Mouse (Mus musculus) erythroid progenitor cell, adult 5-6 weeks (primary cell): ENCODE measurements around the gene Tet3. TPM values are rescaled to one million over a fixed set of nuclear protein-coding genes. Genes with fewer than 3 reads are reported as not detected.
A peak's percentile ranks its signal among the peaks of the same experiment; 100 is the strongest.

Source experiments
- ATAC-seq: replicated peaks from 2 replicates; pipeline ENCODE4 v1.8.0; 2016; ENCODE audit warnings: moderate number of reproducible peaks, mild to moderate bottlenecking, moderate TSS enrichment, inconsistent platforms; ENCODE audit not compliant: poor library complexity, low FRiP score, severe bottlenecking
- total RNA-seq, 2 experiments: library from RNA; stranded (forward) in 1 of 2; stranded (reverse) in 1 of 2; fragments of 150-400 nt in 1 of 2; fragments of 186-747, 209-891 nt in 1 of 2; gene quantifications; 2 replicates each; pipeline versions ENCODE4 v1.2.3 to v1.2.4; 2015 to 2017; ENCODE audit warnings: low replicate concordance in 2 of 2

Tet3 gene
- total RNA-seq, 2 experiments from 2014 or later: 32.9 to 46.5 TPM

- ATAC-seq: no peak
Observed at GRCm38 (mm10) chr6:83419516-83419915, 39.4 kb downstream of the Tet3 start.

DNA sequence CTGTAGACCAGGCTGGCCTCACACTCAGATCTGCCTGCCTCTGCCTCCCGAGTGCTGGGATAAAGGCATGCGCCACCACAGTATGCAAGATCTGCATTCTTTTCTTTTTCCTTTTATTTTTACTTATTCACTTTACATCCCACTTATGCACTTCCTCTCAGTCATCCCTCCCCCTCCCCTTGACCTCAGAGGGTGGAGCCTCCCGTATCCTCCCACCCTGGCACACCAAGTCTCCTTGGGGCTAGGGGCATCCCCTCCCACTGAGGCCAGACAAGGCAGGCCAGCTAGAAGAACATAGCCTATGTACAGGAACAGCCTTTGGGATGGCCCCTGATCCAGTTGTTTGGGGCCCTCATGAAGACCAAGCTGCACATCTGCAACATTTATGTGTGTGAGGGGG is 41.4 kb downstream of the Tet3 start:
- no peak for ATAC-seq

- no peak for ATAC-seq
Observed at GRCm38 (mm10) chr6:83417104-83417502, 41.8 kb downstream of the Tet3 start.

DNA sequence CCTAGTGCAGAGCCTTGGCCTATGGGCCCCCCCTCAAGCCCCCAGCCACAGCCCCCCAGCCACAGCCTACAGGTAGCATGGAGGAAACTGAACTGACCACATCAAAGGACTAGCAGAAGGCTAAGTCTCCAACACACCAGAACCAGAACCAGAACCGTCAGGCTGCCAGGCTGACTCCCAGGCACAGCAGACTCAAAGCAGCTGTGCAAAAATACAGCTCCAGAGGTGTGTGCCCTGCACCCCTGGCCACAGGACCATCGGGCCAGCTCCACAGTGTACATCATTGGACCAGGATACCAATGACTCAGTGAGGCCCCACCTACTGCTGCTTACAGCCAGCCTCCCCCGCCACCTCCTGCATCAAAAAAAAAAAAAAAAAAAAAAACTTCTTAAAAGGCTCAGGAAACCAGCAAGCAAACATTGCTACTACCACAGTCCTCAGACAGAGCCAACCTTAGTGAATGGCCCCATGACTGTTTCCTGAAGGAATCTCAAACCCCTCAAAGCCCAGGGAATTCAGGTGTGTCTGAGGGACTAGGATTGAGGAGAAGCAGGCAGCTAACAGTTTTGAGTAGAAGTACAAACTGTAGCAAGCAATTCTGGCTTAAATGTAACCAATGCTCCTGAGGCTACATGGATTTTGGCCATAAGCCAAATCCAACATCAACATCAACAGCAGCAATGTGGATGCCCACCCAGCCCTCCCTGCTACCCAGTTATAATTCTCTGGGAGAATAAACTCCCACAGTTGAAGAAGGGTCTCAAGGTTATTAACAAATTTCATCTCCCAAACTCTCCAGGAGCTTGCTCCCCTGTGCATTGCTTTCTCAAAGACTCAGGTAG is 42.4 kb downstream of the Tet3 start:
- no peak for ATAC-seq

DNA sequence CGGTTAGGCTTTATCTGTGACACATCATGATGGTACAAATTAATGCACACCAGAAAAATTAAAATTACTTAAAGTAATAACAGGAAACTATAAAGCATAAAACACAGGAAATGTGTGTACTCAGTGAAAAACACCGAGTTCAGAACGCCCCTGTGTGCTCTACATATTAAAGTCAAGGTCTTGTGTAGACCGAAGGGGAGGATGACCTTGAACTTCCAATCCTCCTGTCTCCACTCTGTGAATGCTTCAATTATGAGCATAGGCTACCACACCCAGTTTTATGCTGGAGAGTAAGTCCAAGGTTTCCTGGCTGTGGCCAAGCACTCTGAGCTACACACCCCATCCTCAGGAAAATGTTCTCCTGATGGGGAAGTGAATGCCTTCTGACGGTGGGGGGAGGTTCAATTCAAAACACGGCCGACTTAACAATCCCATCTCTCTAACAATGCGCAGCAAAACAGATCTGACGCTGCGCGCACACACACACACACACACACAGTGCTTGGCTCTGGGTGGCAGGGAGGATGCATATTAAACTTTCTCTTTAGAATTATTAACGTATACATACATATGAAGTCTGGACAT is 43.4 kb downstream of the Tet3 start:
- ATAC-seq: no peak

DNA sequence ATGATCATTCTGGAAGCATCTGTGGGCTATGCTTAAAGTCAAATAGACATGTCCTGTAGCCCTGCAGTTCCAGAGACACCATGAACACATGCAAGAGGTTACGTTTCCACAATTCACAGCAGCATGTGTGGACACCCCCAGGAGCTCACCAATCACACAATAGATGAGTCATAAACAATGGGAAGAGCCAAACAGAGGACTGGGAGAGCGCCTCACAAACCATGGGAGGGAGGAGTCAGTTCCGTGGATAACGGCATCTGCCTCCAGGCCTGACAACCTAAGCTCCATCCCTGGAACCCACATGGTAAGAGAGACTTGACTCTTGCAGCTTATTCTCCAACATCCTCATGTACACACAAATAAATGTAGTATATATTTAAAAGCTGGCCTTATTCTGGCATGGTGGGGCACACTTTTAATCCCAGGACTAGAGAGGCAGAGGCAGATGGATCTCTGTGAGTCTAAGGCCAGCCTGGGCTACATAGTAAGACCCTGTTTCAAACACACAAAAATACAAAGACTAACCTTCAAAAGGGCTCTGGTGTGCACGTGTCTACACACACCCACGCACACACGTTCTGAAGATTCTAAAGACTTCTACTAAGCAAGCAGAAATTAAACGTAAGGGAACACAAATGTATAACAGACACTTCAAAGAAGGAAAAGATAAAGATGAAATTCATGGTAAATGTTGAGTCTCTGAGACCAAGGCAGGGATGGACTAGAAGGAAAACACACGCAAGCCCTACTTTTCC is 44.1 kb downstream of the Tet3 start:
- no peak for ATAC-seq

- no peak for ATAC-seq
Observed at GRCm38 (mm10) chr6:83413686-83414085, 45.2 kb downstream of the Tet3 start.

- ATAC-seq: no peak
Observed at GRCm38 (mm10) chr6:83412854-83413401, 46.0 kb downstream of the Tet3 start.

DNA sequence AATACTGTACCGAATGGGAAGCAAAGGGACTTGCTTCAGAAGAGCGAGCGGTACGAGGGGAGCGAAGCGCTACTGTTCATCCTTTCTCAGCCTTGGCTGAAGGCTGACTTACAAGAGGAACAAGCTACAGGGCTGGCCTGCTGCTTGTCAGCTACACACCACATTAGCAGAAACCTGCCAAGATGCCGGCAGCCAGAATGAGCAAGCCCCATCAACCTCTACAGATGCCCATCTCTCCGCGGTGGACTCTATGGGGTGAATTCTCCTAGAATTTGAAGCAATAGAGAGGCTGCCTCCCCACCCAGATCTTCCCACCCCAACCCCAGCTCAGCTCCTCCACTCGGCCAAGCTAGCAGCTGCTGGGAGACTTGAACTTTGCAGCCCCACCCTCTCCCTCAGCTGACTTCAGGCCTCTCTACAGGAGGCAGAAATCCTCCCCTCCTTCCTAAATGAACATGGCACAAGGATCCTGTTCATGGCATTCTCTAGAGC is 46.5 kb downstream of the Tet3 start:
- ATAC-seq: no peak

DNA sequence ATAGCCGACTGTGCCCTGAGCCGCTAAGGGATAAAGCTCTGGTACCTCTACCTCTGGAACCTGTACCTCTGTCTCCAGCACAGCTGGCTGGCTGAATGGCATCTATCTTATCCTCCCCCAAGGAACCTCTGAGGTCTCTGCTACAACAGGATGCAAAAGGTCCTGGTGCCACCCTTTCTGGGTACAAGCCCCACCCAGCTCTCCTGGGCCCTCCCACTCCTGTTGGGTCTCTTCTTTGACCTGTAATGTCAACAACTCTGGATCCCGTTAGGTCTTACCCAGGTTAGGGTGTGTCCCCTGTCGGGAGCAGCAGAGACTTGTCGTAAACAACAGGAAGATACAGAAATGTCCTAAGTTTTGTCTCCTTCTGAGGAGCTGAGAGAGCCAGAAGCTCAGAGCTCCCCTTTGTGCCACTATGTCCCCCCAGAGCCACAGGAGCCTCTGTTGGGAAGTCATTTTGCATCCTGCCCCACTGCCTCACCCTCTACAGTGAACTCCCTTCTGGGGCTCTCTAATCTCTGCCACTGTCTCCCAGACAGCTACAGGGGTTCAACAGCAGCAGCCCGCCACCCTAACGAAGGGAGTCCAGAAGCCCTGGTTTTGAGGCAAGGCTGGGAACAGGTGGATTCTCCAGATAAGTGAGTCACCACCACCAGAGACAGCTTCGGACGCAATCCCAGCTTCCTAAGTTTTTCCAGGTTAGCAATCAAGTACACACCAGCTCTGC is 47.1 kb downstream of the Tet3 start:
- ATAC-seq: 0 out of 2 replicates have a peak, but pooled peaks have one; percentile 30

GRCm38 (mm10) chr6:83410046-83410706 is 48.7 kb downstream of the Tet3 start:
- ATAC-seq: no peak

DNA sequence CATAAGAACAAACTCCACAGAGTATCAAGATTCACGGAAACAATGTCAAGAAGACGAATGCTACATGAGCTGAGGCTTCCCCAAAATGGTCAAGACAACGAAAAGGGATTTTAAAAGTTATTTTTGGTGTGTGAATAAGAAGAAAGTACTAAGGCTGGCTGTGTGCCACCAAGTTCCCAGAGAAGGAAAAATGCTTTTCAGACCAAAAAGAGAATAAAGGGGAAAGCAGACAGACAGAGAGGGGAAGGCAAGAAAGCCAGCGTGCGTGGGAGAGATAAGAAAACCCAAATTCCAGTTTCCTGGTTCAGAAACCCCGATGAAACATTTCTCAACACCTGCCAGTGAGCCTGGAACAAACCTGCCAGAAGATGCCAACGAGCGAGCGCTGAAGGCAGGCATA is 50.4 kb downstream of the Tet3 start:
- ATAC-seq: no peak

DNA sequence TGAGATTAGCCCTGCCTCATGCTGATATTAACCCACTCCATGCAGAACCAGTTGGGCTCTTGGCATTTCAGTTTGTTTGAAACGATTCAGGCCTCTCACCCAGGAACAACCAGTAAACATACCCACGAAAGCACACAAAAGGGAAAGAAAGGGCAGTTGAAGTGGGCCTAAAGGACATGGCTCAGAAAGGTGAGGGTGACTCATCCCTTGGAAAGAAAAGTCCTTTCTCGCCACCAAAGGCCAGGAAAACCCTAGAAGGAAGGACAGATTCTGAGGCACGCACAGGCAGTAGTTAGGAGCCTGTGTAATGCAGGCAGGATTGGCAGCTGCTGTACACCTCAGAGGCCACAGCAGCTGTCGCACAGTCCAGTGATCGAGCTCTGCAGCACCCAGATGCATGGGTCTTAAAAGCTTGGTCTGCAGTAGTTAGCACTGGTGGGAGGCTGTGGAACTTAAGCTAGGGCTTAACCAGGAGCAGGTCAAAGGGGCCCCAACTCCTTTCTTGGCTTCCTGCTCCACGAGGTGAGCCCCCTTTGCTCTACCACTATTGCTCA is 53.3 kb downstream of the Tet3 start:
- no peak for ATAC-seq

DNA sequence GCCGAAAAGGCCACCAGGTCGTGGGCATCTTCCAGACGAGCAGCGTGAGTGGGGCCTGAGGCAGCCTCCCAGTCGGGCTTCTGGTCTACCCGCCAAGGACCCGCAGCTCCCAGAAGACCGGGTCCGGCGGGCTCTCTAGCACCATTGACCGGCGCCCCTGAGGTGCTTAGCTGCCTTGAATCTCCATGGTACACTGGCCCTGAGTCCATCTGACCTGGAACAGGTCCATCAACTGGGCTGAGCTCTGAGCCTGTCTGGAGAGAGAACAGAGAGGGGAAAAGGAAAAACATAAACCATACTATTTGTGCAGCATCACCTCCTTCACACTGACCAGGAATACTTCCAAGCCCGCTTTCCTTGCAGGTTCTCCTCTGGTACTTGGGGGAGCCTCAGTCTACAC is 54.3 kb downstream of the Tet3 start:
- no peak for ATAC-seq

- ATAC-seq: no peak
Observed at GRCm38 (mm10) chr6:83403481-83403880, 55.4 kb downstream of the Tet3 start.

- no peak for ATAC-seq
Observed at GRCm38 (mm10) chr6:83399790-83400189, 59.1 kb downstream of the Tet3 start.

DNA sequence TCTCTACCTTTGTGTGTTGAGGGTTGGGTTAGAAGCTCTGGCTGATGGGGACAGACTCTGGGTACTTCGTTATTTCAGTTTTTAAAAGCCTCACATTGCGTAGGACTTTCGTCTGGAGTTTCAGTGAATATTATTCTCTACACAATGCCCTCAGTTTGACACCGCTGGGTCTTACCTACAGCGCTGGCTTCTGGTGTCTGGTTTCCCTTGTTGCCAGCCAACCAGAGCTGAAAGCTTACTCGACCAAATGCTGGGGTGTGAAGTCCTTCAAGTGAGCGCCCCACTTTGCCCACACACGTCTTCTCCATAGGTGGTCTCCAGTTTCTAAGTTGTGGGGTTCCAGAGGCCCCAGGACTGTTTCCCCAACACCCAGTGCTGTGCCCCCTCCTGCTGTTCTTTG is 61.2 kb downstream of the Tet3 start:
- no peak for ATAC-seq

DNA sequence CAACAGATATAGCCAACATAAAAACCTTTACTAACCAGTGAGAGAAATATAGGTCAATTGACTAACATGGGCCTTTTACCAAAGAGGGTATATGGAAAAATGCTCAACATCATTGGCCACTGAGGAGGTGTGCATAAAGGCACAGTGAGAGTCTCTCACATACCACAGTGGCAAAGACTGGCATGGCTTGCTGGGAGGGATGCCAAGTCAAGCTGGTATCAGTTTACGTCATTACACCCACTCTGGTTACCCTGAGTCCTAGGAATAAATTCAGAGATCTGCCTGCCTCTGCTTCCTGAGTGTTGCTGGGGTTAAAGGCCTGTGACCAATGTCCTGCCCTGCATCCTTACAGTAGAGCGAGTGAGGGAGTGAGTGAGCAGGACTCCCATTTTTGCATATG is 62.2 kb downstream of the Tet3 start:
- ATAC-seq: no peak
